Mouse (Mus musculus) monocyte, adult 5-6 weeks (primary cell): ENCODE results near the gene Mcm5. TPM values are rescaled to one million over a fixed set of nuclear protein-coding genes. Genes with fewer than 3 reads are reported as not detected.

Experiments used
- ATAC-seq: fragments of 153-309, 156-312 bp; replicated peaks from 2 replicates; pipeline ENCODE4 v1.8.0; 2017; ENCODE audit warnings: mild to moderate bottlenecking; ENCODE audit not compliant: low TSS enrichment, insufficient number of reproducible peaks, severe bottlenecking, poor library complexity, low FRiP score
- total RNA-seq: library from RNA; stranded (forward); fragments of 200-1000, 200-491, 200-594 nt; gene quantifications from 3 replicates; pipeline ENCODE4 v1.2.3, GENCODE M21; 2017

Gene Mcm5
- total RNA-seq, 1 experiment from 2014 or later, result 30.7 TPM

DNA sequence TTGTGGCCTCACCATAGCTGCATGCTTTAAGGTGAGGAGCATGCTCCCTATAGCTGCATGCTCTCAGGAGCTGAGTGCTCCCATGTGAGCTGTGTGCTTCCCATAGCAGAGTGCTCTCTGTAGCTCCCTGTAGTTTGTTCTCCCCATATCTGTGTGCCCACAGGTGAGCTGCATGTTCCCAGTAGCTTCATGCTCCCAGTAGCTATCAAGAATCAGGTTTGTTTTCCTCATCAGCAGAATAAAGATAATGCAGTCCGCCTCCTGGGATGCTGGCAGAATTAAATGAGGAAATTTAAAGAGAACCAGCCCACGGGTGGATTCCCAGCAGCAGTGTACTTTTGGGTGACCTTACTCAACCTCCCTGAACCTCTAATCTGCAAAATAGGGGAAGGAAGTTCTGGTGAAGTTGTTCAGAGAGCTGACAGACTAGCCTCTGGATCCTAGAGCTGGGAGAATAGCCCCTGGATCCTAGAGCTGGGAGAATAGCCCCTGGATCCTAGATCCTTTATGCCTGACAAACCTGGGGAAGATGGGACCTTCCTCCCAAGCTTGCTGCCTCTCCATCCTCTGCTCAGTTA is 43.2 kb downstream of the Mcm5 start:
- 0 out of 2 replicates have a peak, but pooled peaks have one; percentile 27 for ATAC-seq

DNA sequence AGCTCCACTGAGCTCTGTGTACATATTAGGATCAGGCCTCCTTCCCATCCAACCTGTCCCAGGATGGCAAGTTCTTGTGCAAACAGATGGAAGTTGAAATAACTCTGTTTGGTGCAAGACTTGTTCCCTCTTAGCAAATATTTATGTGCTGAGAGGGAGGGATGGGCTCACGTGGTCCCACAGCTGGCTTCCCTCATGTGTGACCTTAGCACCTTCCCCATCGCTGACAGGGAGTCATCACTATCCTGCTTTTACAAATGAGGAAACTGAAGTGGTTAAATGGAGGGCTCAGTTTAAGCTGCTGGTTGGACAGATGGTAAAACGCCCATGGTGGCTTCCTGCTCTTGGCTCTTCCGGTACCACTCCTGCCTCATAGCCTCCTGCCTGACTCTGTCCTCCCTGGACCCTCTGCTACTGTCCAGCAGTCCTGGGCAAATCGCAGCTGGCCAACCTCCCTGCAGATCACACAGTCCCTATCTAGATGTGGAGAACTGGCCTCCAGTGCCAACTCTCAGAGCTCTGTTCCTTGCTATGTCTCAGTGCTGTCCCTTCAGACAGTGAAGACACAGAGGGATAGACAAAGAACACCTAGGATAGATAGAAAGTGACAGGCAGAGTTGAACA is 45.6 kb downstream of the Mcm5 start:
- peak; percentile 82 for ATAC-seq

DNA sequence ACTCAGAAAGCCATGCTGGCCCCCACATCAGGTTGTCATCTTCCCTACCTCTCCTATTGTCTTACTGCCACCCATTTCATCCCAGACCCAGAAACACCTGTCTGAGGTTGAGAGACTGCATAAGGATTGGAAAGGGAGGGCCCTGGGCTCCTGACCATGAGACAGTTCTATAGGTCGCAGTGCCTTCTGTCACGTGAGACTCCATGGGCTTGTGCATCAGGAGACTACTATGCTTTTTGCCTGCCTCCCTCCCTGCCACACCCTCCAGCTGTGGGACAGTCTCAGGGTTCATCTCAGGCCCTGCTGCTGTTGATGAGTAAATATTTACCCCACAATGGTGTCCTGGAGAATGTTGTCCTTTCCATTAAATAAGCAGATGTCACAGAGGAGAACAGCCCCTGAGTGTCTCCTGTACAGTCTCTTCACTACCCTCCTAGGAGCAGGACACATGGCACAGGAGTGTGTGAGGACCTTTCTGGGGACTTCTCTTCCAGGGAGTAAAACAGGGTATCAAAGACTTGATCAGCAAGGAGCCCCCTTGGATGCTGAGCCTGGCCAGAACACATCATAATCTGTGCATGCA is 46.5 kb downstream of the Mcm5 start:
- ATAC-seq, result no peak

DNA sequence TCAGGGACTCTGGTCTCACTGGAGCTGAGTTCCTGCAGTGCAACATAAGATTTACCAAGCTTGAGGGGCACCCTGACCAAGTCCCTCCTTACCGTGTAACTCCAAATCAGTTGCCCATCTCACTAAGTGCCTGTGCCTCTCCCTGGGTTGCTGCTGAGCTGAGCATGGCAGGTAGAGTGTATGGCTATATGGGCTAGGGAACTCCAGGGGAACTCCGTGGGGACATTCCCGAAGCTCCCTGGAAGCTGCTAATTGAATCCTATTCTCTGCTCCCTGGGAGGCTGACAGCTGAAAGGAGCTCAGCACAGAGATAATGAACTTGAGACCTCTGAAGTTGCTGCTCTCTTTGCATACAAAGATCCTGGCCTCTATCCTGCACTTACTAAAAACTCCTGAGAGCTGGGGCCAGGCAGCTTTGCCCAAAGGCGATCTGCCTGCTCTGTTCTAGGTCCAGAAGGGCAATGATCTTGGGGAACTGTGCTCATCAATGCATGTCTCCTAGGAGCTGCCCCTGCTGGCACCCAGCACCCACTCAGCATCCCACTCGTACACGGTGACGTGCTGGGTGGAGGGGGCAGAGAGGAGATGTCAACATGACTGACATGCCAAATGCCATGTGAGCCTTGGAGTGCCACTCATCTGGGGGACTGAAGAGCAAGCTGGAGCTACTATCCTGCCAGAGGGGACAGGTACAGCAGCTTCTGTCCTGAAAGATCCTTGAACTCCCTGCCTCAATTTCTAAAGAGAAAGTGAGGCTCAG is 48.3 kb downstream of the Mcm5 start:
- ATAC-seq, result no peak

DNA sequence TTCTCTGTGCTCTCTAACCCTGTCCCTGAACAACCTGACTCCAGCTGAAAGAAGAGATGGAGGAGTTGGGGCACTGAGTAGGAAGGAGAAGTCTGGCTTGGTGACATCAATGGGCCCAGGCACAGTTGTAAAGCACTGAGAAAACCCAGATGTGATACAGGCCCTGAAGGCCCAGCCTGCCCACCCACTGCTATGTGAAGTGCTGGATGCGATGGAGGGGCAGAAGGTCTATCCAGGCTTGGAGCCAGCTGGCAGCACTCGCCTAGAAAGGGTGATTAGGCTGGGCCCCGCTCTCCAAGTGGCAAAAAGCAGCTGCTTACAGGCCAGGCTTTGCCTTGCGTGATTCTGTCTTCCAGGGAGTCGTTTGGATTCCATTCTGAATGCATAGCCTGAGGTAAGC is 60.0 kb downstream of the Mcm5 start:
- ATAC-seq, result no peak

DNA sequence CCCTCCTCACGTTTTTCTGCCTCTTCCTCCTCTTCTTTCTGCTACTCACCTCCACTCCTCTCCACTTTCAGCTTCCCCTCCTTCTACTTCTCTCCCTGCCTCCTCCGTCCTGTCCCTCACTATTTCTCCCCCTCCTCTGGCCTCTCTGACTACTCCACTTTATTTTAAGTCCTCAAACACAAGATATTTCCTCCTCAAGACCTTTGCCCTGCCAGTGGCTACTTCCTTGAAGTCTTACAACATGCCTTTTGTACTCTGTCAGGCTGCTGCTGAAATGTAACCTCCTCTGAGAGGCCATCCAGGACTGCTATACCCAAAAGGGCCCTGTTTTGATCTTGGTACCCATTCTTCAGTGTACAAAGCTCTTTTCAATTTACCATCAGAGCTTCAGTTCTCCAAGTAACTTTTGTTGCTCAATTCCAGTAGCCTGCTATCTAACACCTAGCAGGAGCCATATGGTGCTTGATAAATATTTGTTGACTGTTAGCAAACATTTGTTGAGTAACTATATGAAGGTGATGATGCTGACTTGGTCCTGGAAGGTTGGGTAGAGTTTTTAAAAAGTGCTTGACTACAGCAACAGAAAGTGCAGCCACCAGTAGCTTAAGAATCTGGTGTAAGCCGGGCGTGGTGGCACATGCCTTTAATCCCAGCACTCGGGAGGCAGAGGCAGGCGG is 62.8 kb downstream of the Mcm5 start:
- no peak for ATAC-seq

Other genes with a start within 250 kb of the Mcm5 start
- not detected in 3 replicates for gene Isx, start 236.4 kb upstream of the Mcm5 start, total RNA-seq
- gene Hmgxb4, start 116.2 kb upstream of the Mcm5 start, total RNA-seq, result 29.7 to 52.8 TPM (median 33.2 TPM) in 3 replicates
- gene Tom1, start 75.9 kb upstream of the Mcm5 start, total RNA-seq, result 21.5 to 55.1 TPM (median 25.0 TPM) in 3 replicates
- gene Hmox1, start 15.9 kb upstream of the Mcm5 start, total RNA-seq, result 50.8 to 61.9 TPM (median 55.9 TPM) in 3 replicates
- gene Rasd2, start 104.4 kb downstream of the Mcm5 start, total RNA-seq, result not detected in 3 replicates